Mouse (Mus musculus) ZHBTc4 (cell line): ENCODE results near the gene Zswim2.
A peak's percentile ranks its signal among the peaks of the same experiment; 100 is the strongest.
"Not testable (repeated sequence)": the region's sequence is repeated elsewhere in the genome, so short reads cannot be mapped to it uniquely, and the experiment has no call there.

Experiments used
- DNase-seq: peaks from one replicate; pipeline ENCODE4 v3.0.0-alpha.2; 2011; ENCODE audit warnings: low read depth, low spot score

The Zswim2 gene

DNA sequence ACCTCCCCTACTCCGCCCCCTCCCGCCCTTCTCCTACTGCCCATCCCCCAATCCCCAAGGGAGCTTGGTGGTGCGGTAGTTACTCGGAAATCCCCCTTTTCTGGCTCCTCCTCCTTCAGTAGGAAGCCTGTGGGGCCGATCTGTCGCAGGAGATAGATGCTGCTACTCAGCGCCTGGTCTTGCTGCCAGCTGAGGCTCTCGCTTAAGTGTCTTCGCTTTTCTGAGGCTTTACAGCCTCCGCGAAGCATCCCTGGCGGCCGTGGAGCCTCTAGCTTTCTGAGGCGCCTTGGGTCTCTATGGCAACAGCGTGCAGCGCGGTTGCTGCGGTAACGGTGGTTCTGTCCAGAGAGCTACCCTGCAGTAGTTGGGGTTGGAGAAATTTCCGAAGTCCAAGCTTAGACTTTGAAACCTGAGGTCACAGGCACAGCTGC lies at the start of gene Zswim2:
Gene Zswim2, minus strand, starts transcription at position 298 of the 431 bp plus-strand sequence.
- DNase-seq: peak; percentile 83

DNA sequence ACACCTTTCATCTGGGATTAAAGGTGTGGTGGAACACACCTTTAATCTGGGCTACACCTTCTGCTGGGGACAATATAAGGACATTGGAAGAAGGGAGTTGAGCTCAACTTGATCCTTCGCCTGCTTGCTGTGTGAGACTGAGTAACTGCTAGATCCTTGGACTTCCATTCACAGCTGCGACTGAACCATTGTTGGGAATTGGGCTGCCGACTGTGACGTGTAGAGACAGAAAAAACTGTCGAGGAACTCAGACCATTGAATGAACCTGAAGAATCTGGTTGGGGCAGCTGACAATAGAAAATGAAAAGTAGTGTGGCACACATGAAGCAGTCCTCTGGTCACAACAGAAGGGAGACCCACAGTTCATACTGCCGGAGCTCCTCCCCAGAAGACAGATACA lies 49.2 kb upstream of the Zswim2 start, which contains the start of gene Gm13691:
Gene Gm13691, plus strand, starts transcription at position 301 of the 400 bp plus-strand sequence.
- not testable (repeated sequence) for DNase-seq

DNA sequence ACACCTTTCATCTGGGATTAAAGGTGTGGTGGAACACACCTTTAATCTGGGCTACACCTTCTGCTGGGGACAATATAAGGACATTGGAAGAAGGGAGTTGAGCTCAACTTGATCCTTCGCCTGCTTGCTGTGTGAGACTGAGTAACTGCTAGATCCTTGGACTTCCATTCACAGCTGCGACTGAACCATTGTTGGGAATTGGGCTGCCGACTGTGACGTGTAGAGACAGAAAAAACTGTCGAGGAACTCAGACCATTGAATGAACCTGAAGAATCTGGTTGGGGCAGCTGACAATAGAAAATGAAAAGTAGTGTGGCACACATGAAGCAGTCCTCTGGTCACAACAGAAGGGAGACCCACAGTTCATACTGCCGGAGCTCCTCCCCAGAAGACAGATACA lies 43.4 kb upstream of the Zswim2 start, which contains the start of gene Gm13697:
Gene Gm13697, plus strand, starts transcription at position 301 of the 400 bp plus-strand sequence.
- not testable (repeated sequence) for DNase-seq

DNA sequence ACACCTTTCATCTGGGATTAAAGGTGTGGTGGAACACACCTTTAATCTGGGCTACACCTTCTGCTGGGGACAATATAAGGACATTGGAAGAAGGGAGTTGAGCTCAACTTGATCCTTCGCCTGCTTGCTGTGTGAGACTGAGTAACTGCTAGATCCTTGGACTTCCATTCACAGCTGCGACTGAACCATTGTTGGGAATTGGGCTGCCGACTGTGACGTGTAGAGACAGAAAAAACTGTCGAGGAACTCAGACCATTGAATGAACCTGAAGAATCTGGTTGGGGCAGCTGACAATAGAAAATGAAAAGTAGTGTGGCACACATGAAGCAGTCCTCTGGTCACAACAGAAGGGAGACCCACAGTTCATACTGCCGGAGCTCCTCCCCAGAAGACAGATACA lies 37.6 kb upstream of the Zswim2 start, which contains the start of gene Gm13694:
Gene Gm13694, plus strand, starts transcription at position 301 of the 400 bp plus-strand sequence.
- not testable (repeated sequence) for DNase-seq

DNA sequence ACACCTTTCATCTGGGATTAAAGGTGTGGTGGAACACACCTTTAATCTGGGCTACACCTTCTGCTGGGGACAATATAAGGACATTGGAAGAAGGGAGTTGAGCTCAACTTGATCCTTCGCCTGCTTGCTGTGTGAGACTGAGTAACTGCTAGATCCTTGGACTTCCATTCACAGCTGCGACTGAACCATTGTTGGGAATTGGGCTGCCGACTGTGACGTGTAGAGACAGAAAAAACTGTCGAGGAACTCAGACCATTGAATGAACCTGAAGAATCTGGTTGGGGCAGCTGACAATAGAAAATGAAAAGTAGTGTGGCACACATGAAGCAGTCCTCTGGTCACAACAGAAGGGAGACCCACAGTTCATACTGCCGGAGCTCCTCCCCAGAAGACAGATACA lies 31.8 kb upstream of the Zswim2 start, which contains the start of gene Gm13696:
Gene Gm13696, plus strand, starts transcription at position 301 of the 400 bp plus-strand sequence.
- DNase-seq: not testable (repeated sequence)

DNA sequence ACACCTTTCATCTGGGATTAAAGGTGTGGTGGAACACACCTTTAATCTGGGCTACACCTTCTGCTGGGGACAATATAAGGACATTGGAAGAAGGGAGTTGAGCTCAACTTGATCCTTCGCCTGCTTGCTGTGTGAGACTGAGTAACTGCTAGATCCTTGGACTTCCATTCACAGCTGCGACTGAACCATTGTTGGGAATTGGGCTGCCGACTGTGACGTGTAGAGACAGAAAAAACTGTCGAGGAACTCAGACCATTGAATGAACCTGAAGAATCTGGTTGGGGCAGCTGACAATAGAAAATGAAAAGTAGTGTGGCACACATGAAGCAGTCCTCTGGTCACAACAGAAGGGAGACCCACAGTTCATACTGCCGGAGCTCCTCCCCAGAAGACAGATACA lies 26.0 kb upstream of the Zswim2 start, which contains the start of gene Gm13695:
Gene Gm13695, plus strand, starts transcription at position 301 of the 400 bp plus-strand sequence.
- DNase-seq: not testable (repeated sequence)

DNA sequence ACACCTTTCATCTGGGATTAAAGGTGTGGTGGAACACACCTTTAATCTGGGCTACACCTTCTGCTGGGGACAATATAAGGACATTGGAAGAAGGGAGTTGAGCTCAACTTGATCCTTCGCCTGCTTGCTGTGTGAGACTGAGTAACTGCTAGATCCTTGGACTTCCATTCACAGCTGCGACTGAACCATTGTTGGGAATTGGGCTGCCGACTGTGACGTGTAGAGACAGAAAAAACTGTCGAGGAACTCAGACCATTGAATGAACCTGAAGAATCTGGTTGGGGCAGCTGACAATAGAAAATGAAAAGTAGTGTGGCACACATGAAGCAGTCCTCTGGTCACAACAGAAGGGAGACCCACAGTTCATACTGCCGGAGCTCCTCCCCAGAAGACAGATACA lies 20.2 kb upstream of the Zswim2 start, which contains the start of gene Gm13693:
Gene Gm13693, plus strand, starts transcription at position 301 of the 400 bp plus-strand sequence.
- DNase-seq: not testable (repeated sequence)

DNA sequence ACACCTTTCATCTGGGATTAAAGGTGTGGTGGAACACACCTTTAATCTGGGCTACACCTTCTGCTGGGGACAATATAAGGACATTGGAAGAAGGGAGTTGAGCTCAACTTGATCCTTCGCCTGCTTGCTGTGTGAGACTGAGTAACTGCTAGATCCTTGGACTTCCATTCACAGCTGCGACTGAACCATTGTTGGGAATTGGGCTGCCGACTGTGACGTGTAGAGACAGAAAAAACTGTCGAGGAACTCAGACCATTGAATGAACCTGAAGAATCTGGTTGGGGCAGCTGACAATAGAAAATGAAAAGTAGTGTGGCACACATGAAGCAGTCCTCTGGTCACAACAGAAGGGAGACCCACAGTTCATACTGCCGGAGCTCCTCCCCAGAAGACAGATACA lies 14.4 kb upstream of the Zswim2 start, which contains the start of gene Gm13698:
Gene Gm13698, plus strand, starts transcription at position 301 of the 400 bp plus-strand sequence.
- DNase-seq: not testable (repeated sequence)

DNA sequence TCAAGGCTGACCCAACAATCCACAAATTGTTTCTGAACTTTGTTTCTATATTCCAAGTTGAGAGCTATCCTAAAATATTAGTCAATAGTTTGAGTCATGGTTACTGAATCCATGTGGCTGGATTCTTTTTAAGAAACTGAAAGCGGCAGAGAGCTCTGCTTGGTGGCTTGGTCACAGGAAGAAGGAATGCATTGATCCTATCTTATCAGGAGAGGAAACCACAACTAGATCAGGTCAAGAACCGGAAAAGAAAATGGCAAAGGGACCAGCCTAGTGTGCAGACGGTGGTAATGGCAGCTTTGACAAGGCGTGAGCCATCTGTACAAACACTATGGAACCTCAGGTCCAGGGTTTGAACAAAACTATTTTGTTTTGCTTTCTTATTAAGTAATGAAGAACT lies 764 bp upstream of the Zswim2 start:
- no peak for DNase-seq

DNA sequence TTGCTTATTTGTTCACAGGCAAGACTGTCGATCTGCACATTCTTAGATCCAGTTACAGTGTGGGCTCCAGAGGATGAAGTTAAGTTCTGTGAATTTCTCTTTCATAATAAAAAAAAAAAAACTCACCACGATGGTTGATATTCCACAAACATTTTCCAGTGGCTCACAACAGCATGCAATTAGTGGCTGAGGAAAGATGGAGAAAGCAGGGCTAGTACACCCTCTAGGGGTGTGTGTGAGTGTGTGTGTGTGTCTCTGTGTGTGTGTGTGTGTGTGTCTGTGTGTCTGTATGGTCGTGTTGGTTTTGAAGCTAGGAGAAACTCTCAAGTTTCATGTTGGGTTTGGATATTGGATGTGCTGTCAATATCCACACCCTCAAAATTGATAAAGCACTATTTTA lies 350 bp upstream of the Zswim2 start:
- no peak for DNase-seq

DNA sequence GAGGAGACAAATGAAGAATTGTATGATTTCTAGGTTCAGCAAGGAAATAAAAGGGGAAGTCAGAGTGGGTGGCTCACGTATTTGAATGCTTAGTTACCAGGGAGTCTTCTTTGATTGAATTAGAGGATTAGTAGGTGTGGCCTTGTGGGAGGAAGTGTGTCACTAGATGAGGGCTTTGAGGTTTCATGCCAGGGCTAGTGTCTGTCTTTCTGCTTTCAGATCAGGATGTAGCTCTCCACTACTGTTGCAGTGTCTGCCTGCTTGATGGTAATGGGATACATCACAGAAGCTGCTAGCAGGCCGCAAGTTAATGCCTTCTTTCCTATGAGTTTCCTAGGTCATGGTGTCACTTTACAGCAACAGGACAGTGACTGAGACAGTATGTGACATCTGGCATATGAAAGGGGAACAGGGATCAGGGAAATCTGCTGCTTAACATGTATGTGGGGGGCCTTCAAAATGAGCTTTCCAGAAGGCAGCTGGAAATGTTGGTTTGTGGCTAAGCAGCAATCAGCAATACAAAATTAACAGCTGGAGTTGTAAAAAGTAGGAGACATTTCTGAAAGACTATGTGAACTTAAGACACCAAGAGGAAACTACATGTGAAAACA lies 11.4 kb downstream of the Zswim2 start:
- DNase-seq: no peak

DNA sequence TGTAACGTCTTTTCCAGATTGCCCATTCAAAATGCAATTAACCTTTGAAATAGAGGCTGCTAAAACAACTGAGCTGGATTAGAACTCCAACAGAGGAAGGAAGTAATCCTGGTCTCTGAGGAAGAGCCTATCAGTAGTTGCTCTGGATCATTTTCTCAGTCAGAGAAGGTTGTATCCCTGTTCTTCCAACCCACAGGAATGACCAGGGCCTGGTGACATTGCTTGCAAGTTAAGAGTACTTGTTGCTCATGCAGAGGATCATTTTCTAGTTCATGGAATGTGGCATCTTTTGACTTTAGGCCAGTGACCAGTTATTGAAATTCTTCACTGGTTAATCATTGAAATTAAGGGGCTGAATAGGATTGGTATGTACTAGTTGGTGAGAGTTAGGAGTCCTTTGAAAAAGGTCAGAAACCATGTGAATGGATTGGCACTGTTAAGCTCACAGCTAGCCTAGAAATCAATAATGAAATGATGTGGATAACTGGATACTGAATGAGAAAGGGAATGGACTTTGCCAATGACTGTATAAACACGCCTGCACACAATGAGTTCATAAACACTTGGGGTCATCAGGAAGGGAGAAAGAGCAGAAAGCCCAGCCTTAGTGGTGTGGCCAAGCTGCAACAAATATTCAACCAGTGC lies 39.0 kb downstream of the Zswim2 start:
- no peak for DNase-seq

DNA sequence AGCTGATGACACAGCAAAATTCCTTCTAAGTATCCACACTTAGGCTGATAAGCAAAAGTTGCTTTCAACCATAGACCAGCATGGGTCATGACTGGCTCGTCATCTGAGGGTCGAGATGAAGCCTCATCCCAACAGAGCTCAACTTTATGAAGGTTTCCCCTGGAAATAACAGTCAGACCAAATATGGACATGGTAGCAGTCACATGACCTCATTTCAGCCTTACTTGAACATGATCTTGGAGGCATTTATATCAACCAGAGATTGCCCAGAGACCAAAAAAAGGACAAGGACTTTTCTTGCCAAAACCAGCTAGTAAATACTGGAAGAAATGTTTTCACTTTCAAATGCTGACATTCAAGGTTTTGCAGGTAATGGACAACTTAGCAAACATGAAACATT lies 47.3 kb downstream of the Zswim2 start:
- DNase-seq: no peak

DNA sequence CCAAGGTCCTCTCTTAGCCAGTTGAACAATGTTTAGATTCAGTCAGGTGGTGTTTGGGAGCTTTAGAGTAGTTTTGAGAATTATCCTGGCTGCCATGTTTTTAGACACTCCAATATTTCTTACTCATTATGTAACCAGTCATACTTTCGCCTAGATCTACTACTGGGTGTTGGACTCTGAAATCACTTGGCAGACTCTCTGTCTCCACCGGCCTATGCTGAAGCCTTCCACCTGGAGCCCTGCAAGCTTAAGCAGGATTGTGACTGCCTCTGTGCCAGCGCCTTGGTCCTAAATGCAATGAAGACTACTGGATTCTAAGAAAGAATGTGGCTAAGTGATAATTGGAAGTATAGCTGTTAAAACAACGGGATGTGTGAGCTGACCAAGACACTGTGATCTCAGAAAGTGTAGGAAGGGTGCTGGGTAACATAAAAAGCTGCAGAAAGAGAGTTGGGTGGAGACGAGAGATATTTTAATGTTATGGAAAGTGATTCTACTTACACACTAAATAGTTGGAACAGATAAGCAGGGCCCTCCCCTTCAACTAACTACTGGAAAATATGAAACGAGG lies 57.1 kb downstream of the Zswim2 start:
- no peak for DNase-seq
